Mouse (Mus musculus) heart, adult 2 months (tissue): Measurements from ENCODE around the gene Fam110c.

Source experiments
- CTCF ChIP-seq: fragments of 200-600 bp; IDR thresholded peaks from 2 replicates; pipeline ENCODE4 v1.8.1; 2022; ENCODE audit warnings: antibody characterized with exemption, mild to moderate bottlenecking, moderate library complexity
- EP300 ChIP-seq: fragments of 200-500 bp; IDR thresholded peaks from 2 replicates; pipeline ENCODE4 v1.6.1; 2011; ENCODE audit warnings: low read depth, low read length, control low read depth; ENCODE audit not compliant: insufficient read depth
- POLR2A ChIP-seq: fragments of 200-500 bp; IDR thresholded peaks from 2 replicates; pipeline ENCODE4 v1.6.1; 2011; ENCODE audit warnings: mild to moderate bottlenecking, low read depth, low read length, control low read depth; ENCODE audit not compliant: insufficient read depth

GRCm38 (mm10) chr12:31116005-31116466, 42.4 kb downstream of the Fam110c start:
- TF ChIP-seq POLR2A = no peak
- peak; percentile 98 for TF ChIP-seq CTCF
- 0 out of 2 replicates have a peak, but pooled peaks have one; percentile 28 for TF ChIP-seq EP300
